Mouse (Mus musculus) forebrain, embryonic 10.5 days (tissue): Measurements from ENCODE around the gene Sft2d1. TPM values are rescaled to one million over a fixed set of nuclear protein-coding genes. Genes with fewer than 3 reads are reported as not detected.

Experiments
- DNase-seq: peaks from one replicate; pipeline ENCODE4 v3.0.0-alpha.2; 2017; ENCODE audit warnings: low spot score; ENCODE audit errors: extremely low spot score
- H3K27ac ChIP-seq: fragments of 300-500 bp; sonication (generic); 2 replicates; pipeline ENCODE4 v1.5.1; 2016; ENCODE audit warnings: mild to moderate bottlenecking
- H3K27me3 ChIP-seq: fragments of 300-500 bp; sonication (generic); 2 replicates; pipeline ENCODE4 v1.6.1; 2016; ENCODE audit warnings: mild to moderate bottlenecking; ENCODE audit not compliant: poor library complexity, severe bottlenecking
- H3K36me3 ChIP-seq: fragments of 300-500 bp; sonication (generic); replicated peaks from 2 replicates; pipeline ENCODE4 v1.6.1; 2016; ENCODE audit warnings: mild to moderate bottlenecking, moderate library complexity
- H3K4me1 ChIP-seq: fragments of 300-500 bp; sonication (generic); 2 replicates; pipeline ENCODE4 v1.6.1; 2016
- H3K4me3 ChIP-seq: fragments of 300-500 bp; sonication (generic); 2 replicates; pipeline ENCODE4 v1.5.1; 2016; ENCODE audit warnings: mild to moderate bottlenecking, moderate library complexity
- H3K9me3 ChIP-seq: fragments of 300-500 bp; sonication (generic); 2 replicates; pipeline ENCODE4 v1.6.1; 2016; ENCODE audit warnings: mild to moderate bottlenecking, moderate library complexity
- WGBS: fragments of 180-500 bp; shearing (Covaris S2); methylation state at CpG from one replicate; pipeline ENCODE4 v1.1.7; 2016; 5-methylcytosine and 5-hydroxymethylcytosine counted together
- polyA plus RNA-seq: library from polyadenylated mRNA; unstranded; fragments of >200 nt; fragmentation: Nextera tagmentation; extraction: Ambion mirVana; gene quantifications from 2 replicates; pipeline ENCODE4 v1.2.1, GENCODE M21; 2016

Gene Sft2d1
- polyA plus RNA-seq, 1 experiment from 2014 or later, result 58.6 TPM

GRCm38 (mm10) chr17:8348941-8349340 lies 38.0 kb downstream of the Sft2d1 start:
- Histone ChIP-seq H3K4me1 (peaks cover 12% of the 10 kb centered on the region), H3K36me3 (no peaks in the 10 kb centered on the region), H3K9me3 (no peaks in the 10 kb centered on the region), H3K27me3 (peaks cover 7% of the 10 kb centered on the region; the same call in 1 of the 2 replicates), H3K4me3 (no peak overlapping the region), H3K27ac (no peak overlapping the region)
- DNase-seq, result no peak
- 91% methylated on average over 4 of the region's 4 CpGs for WGBS

GRCm38 (mm10) chr17:8351088-8351487 lies 40.2 kb downstream of the Sft2d1 start:
- Histone ChIP-seq H3K27me3 (no peaks in the 10 kb centered on the region), H3K9me3 (no peaks in the 10 kb centered on the region; the same call in 1 of the 2 replicates), H3K27ac (peak overlapping the region; percentile 44; the same call in 1 of the 2 replicates), H3K4me1 (peaks cover 12% of the 10 kb centered on the region), H3K36me3 (no peaks in the 10 kb centered on the region), H3K4me3 (no peak overlapping the region)
- WGBS, result 53% methylated on average over 7 of the region's 7 CpGs
- DNase-seq, result no peak

DNA sequence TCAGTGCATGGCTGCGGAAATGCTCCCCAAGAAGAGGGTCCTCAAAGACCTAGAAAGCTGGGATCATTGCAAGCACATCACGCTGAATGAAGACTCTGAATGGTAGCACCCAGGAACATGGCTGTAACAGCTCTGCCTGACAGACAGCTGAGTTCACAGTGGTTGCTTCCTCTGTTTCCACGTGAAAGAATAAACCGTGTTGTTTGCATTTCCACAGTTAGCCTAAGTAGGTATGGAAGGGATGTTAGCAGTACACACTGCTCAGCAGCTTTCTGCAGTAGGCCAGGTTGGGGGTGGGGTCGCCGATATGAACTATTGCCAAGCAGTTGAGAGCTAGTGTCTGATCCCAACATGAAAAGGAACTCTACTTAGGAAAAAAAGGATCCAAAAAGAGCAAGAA lies 44.8 kb downstream of the Sft2d1 start, which contains the start of gene T2:
T2 (plus strand) TSS at position 301 of the 400 bp plus-strand sequence.
- H3K4me3 ChIP-seq, result no peak within 1 kb of the TSS
- WGBS, result 86% methylated on average over 6 of the region's 6 CpGs
- no peak for DNase-seq
- no peaks in the 10 kb centered on the region for H3K27me3 ChIP-seq
- peaks cover 10% of the 10 kb centered on the region for H3K4me1 ChIP-seq
- H3K36me3 ChIP-seq, result no peaks in the 10 kb centered on the region
- H3K9me3 ChIP-seq, result no peaks in the 10 kb centered on the region; the same call in 1 of the 2 replicates
- no peak within 1 kb of the TSS for H3K27ac ChIP-seq

DNA sequence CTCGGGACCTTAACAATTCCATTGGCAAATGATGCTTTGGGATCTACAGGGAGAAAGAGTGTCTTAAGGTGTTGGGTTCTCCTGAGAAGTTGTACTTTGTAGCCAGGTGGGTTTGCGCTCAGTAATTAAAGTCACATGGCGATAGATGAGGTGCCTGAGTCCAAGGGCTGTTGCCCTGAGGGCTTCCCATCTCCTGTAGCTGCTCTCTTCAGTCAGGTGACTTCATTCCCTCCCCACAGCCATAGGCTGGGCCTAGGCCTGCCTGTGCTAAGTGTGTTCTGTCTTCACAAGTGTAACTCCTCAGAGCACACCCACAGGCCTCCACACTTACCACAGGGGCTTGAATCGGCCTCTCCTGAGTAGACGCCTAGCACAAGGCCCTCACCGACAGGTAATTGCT lies 46.6 kb downstream of the Sft2d1 start:
- H3K4me3 ChIP-seq, result no peak overlapping the region
- H3K9me3 ChIP-seq, result no peaks in the 10 kb centered on the region; the same call in 1 of the 2 replicates
- no peak for DNase-seq
- H3K4me1 ChIP-seq, result peaks cover 14% of the 10 kb centered on the region
- no peak overlapping the region for H3K27ac ChIP-seq
- no peaks in the 10 kb centered on the region for H3K36me3 ChIP-seq
- no peaks in the 10 kb centered on the region for H3K27me3 ChIP-seq
- 94% methylated on average over 6 of the region's 6 CpGs for WGBS

GRCm38 (mm10) chr17:8360876-8361275 lies 50.0 kb downstream of the Sft2d1 start:
- Histone ChIP-seq H3K36me3 (no peaks in the 10 kb centered on the region), H3K4me3 (no peak overlapping the region), H3K27me3 (peaks cover 14% of the 10 kb centered on the region), H3K4me1 (peaks cover 27% of the 10 kb centered on the region), H3K9me3 (no peaks in the 10 kb centered on the region), H3K27ac (no peak overlapping the region)
- WGBS, result 94% methylated on average over 5 of the region's 5 CpGs
- no peak for DNase-seq

GRCm38 (mm10) chr17:8361281-8362103 lies 50.6 kb downstream of the Sft2d1 start:
- Histone ChIP-seq H3K9me3 (no peaks in the 10 kb centered on the region), H3K27me3 (peaks cover 14% of the 10 kb centered on the region), H3K4me3 (no peak overlapping the region), H3K4me1 (peaks cover 30% of the 10 kb centered on the region), H3K36me3 (no peaks in the 10 kb centered on the region), H3K27ac (peak overlapping the region; percentile 44; the same call in 1 of the 2 replicates)
- 82% methylated on average over 10 of the region's 10 CpGs for WGBS
- DNase-seq, result no peak

DNA sequence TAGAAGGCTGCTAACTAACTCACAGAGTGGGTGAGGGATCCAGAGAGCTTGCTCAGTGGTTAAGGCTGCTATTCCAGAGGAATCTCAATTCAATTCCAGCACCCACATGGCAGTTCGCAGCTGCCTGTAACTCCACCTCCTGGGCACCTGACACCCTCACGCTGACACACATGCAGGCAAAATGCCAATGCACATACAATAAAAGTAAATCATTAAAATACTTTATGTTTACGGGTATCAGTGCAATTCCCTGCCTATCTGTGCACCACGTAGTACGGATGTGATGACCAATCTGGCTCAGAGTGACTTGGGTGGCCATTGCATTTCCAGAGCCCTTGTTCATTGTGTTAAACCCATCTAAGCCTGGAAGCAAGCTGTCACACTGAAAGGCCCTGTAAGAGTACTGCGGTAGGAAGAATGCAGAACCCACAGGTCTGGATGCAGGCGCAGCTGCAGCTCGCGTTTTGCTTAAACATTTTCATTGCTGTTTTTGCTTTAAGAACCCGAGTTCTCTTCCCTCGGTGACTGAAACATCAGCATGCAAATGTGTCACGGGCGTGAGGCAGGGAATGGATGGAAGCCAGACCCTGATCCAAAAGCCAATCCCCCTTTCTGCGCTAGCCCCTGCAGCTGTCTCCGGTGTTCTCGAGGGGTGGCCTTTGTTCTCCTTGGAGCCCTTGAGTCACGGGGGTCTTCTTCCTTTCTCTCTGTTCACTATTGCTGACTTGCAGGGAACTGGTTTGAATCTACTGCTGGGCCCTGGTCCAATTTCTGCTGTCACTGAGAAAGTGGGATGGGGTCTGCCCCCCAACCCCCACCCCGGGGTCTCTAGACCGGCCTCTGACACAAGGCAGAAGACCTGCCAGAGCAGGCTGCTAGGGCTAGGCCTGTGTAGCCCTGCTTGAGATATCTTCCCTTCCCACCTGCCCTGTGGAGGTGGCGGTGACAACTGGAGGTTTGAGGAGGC lies 56.9 kb downstream of the Sft2d1 start:
- no peaks in the 10 kb centered on the region for H3K9me3 ChIP-seq
- H3K36me3 ChIP-seq, result no peaks in the 10 kb centered on the region
- peaks cover 19% of the 10 kb centered on the region for H3K27me3 ChIP-seq
- peaks cover 75% of the 10 kb centered on the region for H3K4me1 ChIP-seq
- H3K27ac ChIP-seq, result peak overlapping the region; percentile 85
- DNase-seq, result peak; percentile 36
- peak overlapping the region; percentile 18; the same call in 1 of the 2 replicates for H3K4me3 ChIP-seq
- 20% methylated on average over 19 of the region's 20 CpGs for WGBS

DNA sequence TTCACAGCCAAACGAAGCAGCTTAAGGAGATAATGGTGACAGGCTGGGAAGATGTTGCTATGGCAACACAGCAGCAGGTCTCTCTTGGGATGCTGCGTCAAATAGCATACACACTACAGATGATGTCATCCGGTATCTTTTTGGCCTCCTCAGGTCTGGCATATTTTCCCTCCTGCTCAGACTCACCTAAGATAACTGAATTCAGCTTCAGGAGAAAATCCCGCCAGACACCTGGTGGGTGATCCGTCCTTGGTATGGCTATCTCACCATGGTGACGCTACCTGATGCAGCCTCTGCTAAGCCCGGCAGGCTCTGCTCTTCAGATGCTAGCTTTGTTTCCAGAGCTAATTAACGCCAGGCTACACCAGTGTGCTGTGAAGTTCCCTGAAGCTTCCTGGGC lies 57.7 kb downstream of the Sft2d1 start:
- peaks cover 19% of the 10 kb centered on the region for H3K27me3 ChIP-seq
- H3K36me3 ChIP-seq, result no peaks in the 10 kb centered on the region
- peak overlapping the region; percentile 85 for H3K27ac ChIP-seq
- peak overlapping the region; percentile 18; the same call in 1 of the 2 replicates for H3K4me3 ChIP-seq
- peak; percentile 50 for DNase-seq
- H3K9me3 ChIP-seq, result no peaks in the 10 kb centered on the region
- 7% methylated on average over 8 of the region's 8 CpGs for WGBS
- H3K4me1 ChIP-seq, result peaks cover 74% of the 10 kb centered on the region

GRCm38 (mm10) chr17:8369171-8369570 lies 58.3 kb downstream of the Sft2d1 start:
- Histone ChIP-seq H3K36me3 (no peaks in the 10 kb centered on the region), H3K4me3 (no peak overlapping the region), H3K4me1 (peaks cover 71% of the 10 kb centered on the region), H3K27ac (peak overlapping the region; percentile 85), H3K9me3 (no peaks in the 10 kb centered on the region), H3K27me3 (peaks cover 16% of the 10 kb centered on the region; the same call in 1 of the 2 replicates)
- 58% methylated on average over 2 of the region's 2 CpGs for WGBS
- DNase-seq, result no peak

DNA sequence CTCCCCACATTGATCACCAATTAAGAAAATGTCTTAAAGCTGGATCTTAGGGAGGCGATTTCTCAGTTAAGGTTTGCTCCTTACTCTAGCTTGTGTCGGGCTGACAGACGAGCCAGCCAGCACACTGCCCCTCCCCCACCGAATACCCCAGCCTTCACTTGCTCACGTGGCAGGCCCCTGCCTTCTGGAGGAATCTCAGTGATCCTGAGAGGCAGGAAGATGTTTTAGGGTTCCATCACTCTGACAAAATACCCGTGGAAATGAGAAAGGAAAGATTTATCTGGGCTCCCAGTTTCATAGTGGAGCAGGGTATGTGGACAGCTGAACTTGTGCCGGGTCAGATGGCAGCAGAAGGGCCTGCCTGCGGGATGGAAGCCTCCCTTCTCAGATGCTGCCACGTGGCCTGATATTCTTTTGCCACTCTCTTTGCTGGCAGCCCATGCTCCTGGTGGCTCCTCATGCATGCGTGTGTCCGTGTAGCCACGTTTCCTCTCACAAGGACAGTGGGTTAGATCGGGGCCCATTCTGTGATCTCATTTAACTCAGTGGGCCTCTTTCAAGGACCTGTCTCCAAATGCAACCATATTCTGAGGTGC lies 59.8 kb downstream of the Sft2d1 start:
- Histone ChIP-seq H3K4me3 (no peak overlapping the region), H3K4me1 (peaks cover 74% of the 10 kb centered on the region), H3K36me3 (no peaks in the 10 kb centered on the region), H3K27ac (peak overlapping the region; percentile 94), H3K9me3 (no peaks in the 10 kb centered on the region), H3K27me3 (0 out of 2 replicates have a peak, but pooled peaks cover 5% of the 10 kb centered on the region)
- peak; percentile 56 for DNase-seq
- whole genome bisulfite sequencing, result 24% methylated on average over 13 of the region's 13 CpGs

DNA sequence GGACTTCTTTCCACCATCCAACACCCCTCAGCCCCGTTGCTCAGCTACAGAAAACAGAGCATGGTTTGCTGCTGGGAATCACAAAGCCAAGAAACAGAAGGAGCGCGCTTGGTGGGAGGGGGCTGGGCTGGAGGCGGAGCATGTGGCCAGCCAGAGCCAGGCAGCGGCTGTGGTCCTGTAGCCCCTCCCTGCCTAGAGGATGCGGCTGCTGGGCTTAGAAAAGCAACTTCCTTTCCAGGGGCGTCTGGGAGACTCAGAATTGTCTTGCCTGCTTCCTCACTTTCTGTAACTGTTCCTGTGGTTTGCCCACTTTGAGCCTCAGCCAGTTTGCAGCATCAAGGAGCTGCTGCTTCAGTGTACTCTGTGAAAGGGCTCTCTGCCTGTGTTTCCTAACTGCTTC lies 60.9 kb downstream of the Sft2d1 start:
- Histone ChIP-seq H3K36me3 (no peaks in the 10 kb centered on the region), H3K27me3 (0 out of 2 replicates have a peak, but pooled peaks cover 5% of the 10 kb centered on the region), H3K4me3 (peak overlapping the region; percentile 50), H3K9me3 (no peaks in the 10 kb centered on the region), H3K4me1 (peaks cover 77% of the 10 kb centered on the region), H3K27ac (peak overlapping the region; percentile 94)
- peak; percentile 89 for DNase-seq
- 0% methylated on average over 7 of the region's 7 CpGs for WGBS
